Mouse (Mus musculus) heart, adult 2 months (tissue): ENCODE results near the gene Defa26. TPM values are rescaled to one million over a fixed set of nuclear protein-coding genes. Genes with fewer than 3 reads are reported as not detected.
"Not testable (repeated sequence)": the region's sequence is repeated elsewhere in the genome, so short reads cannot be mapped to it uniquely, and the experiment has no call there.

Experiments
- DNase-seq, 2 experiments: peaks; one replicate each; pipeline ENCODE4 v3.0.0; 2021
- H3K27ac ChIP-seq: fragments of 200-600 bp; 2 replicates; pipeline ENCODE4 v1.8.1; 2022
- H3K27me3 ChIP-seq: fragments of 200-500 bp; 2 replicates; pipeline ENCODE4 v1.6.1; 2012; ENCODE audit warnings: mild to moderate bottlenecking, low read length, inconsistent platforms, mixed read lengths; ENCODE audit not compliant: control insufficient read depth, insufficient read depth
- H3K36me3 ChIP-seq: fragments of 200-500 bp; 2 replicates; pipeline ENCODE4 v1.6.1; 2012; ENCODE audit warnings: low read length, inconsistent platforms; ENCODE audit not compliant: control insufficient read depth, insufficient read depth
- H3K4me1 ChIP-seq: fragments of 200-500 bp; 2 replicates; pipeline ENCODE4 v1.6.1; 2011; ENCODE audit warnings: low read length; ENCODE audit not compliant: control insufficient read depth, insufficient read depth
- H3K4me3 ChIP-seq: fragments of 200-600 bp; 2 replicates; pipeline ENCODE4 v1.8.1; 2022
- H3K79me2 ChIP-seq: fragments of 200-500 bp; replicated peaks from 2 replicates; pipeline ENCODE4 v1.6.1; 2012; ENCODE audit warnings: mild to moderate bottlenecking, inconsistent platforms, low read length, moderate library complexity, mixed read lengths; ENCODE audit not compliant: control insufficient read depth, insufficient read depth
- H3K9ac ChIP-seq: fragments of 200-500 bp; 2 replicates; pipeline ENCODE4 v1.6.1; 2012; ENCODE audit warnings: low read depth, mild to moderate bottlenecking, control low read depth, inconsistent platforms, low read length, mixed read lengths
- whole genome bisulfite sequencing: fragments of 180-500 bp; shearing (Covaris S2); methylation state at CpG from one replicate; pipeline ENCODE4 v1.1.7; 2018; 5-methylcytosine and 5-hydroxymethylcytosine counted together
- intact Hi-C: fragments of 180-260 bp; cut with DNase I; formaldehyde crosslinking; loops from one replicate; pipeline ENCODE4 v1.15.1; 2025
- long read RNA-seq: library from polyadenylated mRNA; stranded (forward); transcript quantifications from one replicate; pipeline ENCODE4 v2.0.0, GENCODE M21; 2021
- polyA plus RNA-seq: library from polyadenylated mRNA; depleted of rRNA; stranded (reverse); fragments of >200 nt; gene quantifications from 2 replicates; pipeline ENCODE4 v1.2.3, GENCODE M21; 2012; rRNA removed
- total RNA-seq, 2 experiments: library from RNA; stranded (reverse); gene quantifications; 2 replicates each; pipeline ENCODE4 v1.2.3; 2021

Gene Defa26
- total RNA-seq: not detected
- not detected in 2 replicates for polyA plus RNA-seq
- long read RNA-seq: 0 reads

DNA sequence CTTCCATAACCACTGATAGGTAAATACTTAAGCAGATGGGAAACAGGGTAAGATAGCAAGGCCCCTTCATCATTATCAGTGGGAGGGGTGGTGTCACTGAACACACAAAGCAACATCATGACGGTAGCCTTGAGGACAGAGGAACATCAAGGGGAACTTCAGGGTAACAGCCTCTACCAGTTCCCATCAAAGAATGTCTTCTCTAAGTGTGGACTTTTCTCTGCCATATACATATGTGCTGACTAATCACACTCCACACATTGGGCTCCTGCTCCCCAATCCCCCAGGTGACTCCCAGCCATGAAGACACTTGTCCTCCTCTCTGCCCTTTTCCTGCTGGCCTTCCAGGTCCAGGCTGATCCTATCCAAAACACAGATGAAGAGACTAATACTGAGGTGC lies at the start of gene Defa26:
Defa26 (plus strand) TSS at position 301 of the 400 bp plus-strand sequence.
- H3K9ac ChIP-seq, H3K27ac ChIP-seq, DNase-seq, H3K4me1 ChIP-seq, H3K36me3 ChIP-seq, H3K79me2 ChIP-seq, intact Hi-C loops, H3K4me3 ChIP-seq, H3K27me3 ChIP-seq: not testable (repeated sequence)
- 80% methylated on average over 1 of the region's 1 CpGs for WGBS

DNA sequence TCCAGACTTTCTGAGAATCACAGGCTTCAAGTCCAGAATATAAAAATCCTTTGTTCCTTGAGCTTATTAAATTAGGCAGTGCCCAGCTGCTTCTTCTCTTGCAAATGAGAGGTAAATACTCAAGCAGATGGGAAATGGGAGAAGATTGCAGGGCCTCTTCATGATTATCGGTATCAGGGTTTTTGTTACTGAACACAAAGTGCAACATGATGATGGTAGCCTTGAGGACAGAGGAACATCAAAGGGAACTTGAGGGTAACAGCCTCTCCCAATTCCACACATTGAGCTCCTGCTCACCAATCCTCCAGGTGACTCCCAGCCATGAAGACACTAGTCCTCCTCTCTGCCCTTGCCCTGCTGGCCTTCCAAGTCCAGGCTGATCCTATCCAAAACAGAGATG lies 35.3 kb upstream of the Defa26 start, which contains the start of gene Defa28:
Defa28 (plus strand) TSS at position 301 of the 400 bp plus-strand sequence.
- H3K27ac ChIP-seq, DNase-seq, H3K36me3 ChIP-seq, H3K79me2 ChIP-seq, H3K4me3 ChIP-seq, intact Hi-C loops, H3K27me3 ChIP-seq, H3K4me1 ChIP-seq, H3K9ac ChIP-seq: not testable (repeated sequence)
- WGBS: no CpG with 5 or more reads among the region's 1 CpGs

DNA sequence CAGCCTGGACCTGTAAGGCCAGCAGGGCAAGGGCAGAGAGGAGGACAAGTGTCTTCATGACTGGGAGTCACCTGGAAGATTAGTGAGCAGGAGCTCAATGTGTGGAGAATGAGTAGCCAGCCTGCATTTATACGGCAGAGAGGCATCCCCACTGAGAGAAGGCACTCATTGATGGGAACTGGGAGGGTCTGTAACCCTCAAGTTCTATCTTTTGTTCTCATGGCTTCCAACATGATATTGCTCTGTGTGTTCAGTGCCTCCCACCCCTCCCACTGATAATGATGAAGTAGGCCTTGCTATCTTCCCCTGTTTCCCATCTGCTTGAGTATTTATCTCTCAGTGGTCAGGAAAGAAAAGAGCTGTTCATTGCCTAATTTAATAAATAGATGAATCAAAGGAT lies 23.6 kb upstream of the Defa26 start, which contains the start of gene Gm7861:
Gm7861 (minus strand) TSS at position 101 of the 400 bp plus-strand sequence.
- H3K9ac ChIP-seq, H3K4me1 ChIP-seq, H3K27ac ChIP-seq, intact Hi-C loops, H3K4me3 ChIP-seq, H3K36me3 ChIP-seq, DNase-seq, H3K79me2 ChIP-seq, H3K27me3 ChIP-seq: not testable (repeated sequence)
- no CpG with 5 or more reads among the region's 1 CpGs for WGBS

DNA sequence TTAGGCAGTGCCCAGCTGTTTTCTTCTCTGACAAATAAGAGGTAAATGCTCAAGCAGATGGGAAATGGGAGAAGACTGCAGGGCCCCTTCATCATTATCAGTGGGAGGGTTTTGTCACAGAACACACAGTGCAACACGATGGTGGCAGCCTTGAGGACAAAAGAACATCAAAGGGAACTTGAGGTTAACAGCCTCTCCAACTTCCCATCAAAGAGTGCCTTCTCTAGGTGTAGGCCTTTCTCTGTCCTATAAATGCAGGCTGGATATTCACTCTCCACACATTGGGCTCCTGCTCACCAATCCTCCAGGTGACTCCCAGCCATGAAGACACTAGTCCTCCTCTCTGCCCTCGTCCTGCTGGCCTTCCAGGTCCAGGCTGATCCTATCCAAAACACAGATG lies 37.5 kb downstream of the Defa26 start, which contains the start of gene Defa17:
Defa17 (plus strand) TSS at position 301 of the 400 bp plus-strand sequence.
- DNase-seq, H3K79me2 ChIP-seq, H3K36me3 ChIP-seq, H3K9ac ChIP-seq, H3K4me1 ChIP-seq, H3K27ac ChIP-seq, H3K27me3 ChIP-seq, H3K4me3 ChIP-seq, intact Hi-C loops: not testable (repeated sequence)
- 100% methylated on average over 1 of the region's 2 CpGs for WGBS

DNA sequence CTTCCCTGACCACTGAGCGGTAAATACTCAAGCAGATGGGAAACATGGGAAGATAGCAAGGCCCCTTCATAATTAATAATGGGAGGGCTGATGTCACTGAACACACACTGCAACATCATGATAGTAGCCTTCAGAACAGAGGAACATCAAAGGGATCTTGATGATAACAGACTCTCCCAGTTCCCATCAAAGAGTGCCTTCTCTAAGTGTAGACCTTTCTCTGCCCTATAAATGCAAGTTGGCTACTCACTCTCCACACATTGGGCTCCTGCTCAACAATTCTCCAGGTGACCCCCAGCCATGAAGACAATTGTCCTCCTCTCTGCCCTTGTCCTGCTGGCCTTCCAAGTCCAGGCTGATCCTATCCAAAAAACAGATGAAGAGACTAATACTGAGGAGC lies 47.5 kb downstream of the Defa26 start, which contains the start of gene Defa34:
Defa34 (plus strand) TSS at position 301 of the 400 bp plus-strand sequence.
- H3K79me2 ChIP-seq, H3K9ac ChIP-seq, H3K36me3 ChIP-seq, H3K27ac ChIP-seq, H3K4me3 ChIP-seq, H3K27me3 ChIP-seq, DNase-seq, H3K4me1 ChIP-seq, intact Hi-C loops: not testable (repeated sequence)
- 75% methylated on average over 1 of the region's 1 CpGs for WGBS

Other genes starting within 250 kb of the Defa26 start
- gene Defa2, start 239.7 kb upstream of the Defa26 start, total RNA-seq: not detected
- gene Defa2, start 239.7 kb upstream of the Defa26 start, polyA plus RNA-seq: not detected in 2 replicates
- not detected for gene Defa33, start 226.4 kb upstream of the Defa26 start, total RNA-seq
- not detected in 2 replicates for gene Defa33, start 226.4 kb upstream of the Defa26 start, polyA plus RNA-seq
- gene Defa36, start 190.8 kb upstream of the Defa26 start, total RNA-seq: not detected
- gene Defa36, start 190.8 kb upstream of the Defa26 start, polyA plus RNA-seq: not detected in 2 replicates
- gene Gm7849, start 161.6 kb upstream of the Defa26 start, total RNA-seq: not detected
- gene Gm7849, start 161.6 kb upstream of the Defa26 start, polyA plus RNA-seq: not detected in 2 replicates
- gene Defa20, start 108.9 kb upstream of the Defa26 start, total RNA-seq: not detected
- gene Defa20, start 108.9 kb upstream of the Defa26 start, polyA plus RNA-seq: not detected in 2 replicates
- not detected for gene Defa32, start 89.2 kb upstream of the Defa26 start, total RNA-seq
- gene Defa32, start 89.2 kb upstream of the Defa26 start, polyA plus RNA-seq: not detected in 2 replicates
- gene Defa37, start 52.8 kb upstream of the Defa26 start, total RNA-seq: not detected
- not detected in 2 replicates for gene Defa37, start 52.8 kb upstream of the Defa26 start, polyA plus RNA-seq
- gene Defa28, start 35.2 kb upstream of the Defa26 start, total RNA-seq: not detected
- gene Defa28, start 35.2 kb upstream of the Defa26 start, polyA plus RNA-seq: not detected in 2 replicates
- gene Gm7861, start 23.7 kb upstream of the Defa26 start, total RNA-seq: not detected
- gene Gm7861, start 23.7 kb upstream of the Defa26 start, polyA plus RNA-seq: 0.57 TPM in 1 of 2 replicates, not detected in the other
- gene Defa17, start 37.6 kb downstream of the Defa26 start, total RNA-seq: not detected
- not detected in 2 replicates for gene Defa17, start 37.6 kb downstream of the Defa26 start, polyA plus RNA-seq
- not detected for gene Defa34, start 47.6 kb downstream of the Defa26 start, total RNA-seq
- not detected in 2 replicates for gene Defa34, start 47.6 kb downstream of the Defa26 start, polyA plus RNA-seq
- gene AY761184, start 85.5 kb downstream of the Defa26 start, total RNA-seq: not detected
- not detected in 2 replicates for gene AY761184, start 85.5 kb downstream of the Defa26 start, polyA plus RNA-seq
- gene Defa24, start 116.3 kb downstream of the Defa26 start, total RNA-seq: not detected
- not detected in 2 replicates for gene Defa24, start 116.3 kb downstream of the Defa26 start, polyA plus RNA-seq
- not detected for gene Defb50, start 205.4 kb downstream of the Defa26 start, total RNA-seq
- gene Defb50, start 205.4 kb downstream of the Defa26 start, polyA plus RNA-seq: not detected in 2 replicates
- not detected for gene Defb2, start 221.7 kb downstream of the Defa26 start, total RNA-seq
- gene Defb2, start 221.7 kb downstream of the Defa26 start, polyA plus RNA-seq: not detected in 2 replicates
- not detected for gene Defb10, start 240.7 kb downstream of the Defa26 start, total RNA-seq
- gene Defb10, start 240.7 kb downstream of the Defa26 start, polyA plus RNA-seq: not detected in 2 replicates